Mouse (Mus musculus) liver (tissue): ENCODE measurements around the gene Mars2.
A peak's percentile ranks its signal among the peaks of the same experiment; 100 is the strongest.

Experiments used
- DNase-seq: peaks from one replicate; pipeline ENCODE4 v3.0.0-alpha.2; 2020; ENCODE audit warnings: mixed read lengths

The Mars2 gene

GRCm38 (mm10) chr1:55223026-55223425 is 14.0 kb upstream of the Mars2 start:
- no peak for DNase-seq

GRCm38 (mm10) chr1:55224111-55224510 is 12.9 kb upstream of the Mars2 start:
- no peak for DNase-seq

- no peak for DNase-seq
Measured at GRCm38 (mm10) chr1:55225398-55225797, 11.6 kb upstream of the Mars2 start.

- DNase-seq, result no peak
Measured at GRCm38 (mm10) chr1:55226011-55226857, 10.7 kb upstream of the Mars2 start, which contains the start of gene Rftn2. Gene Rftn2, minus strand, starts transcription at chr1:55226782.

GRCm38 (mm10) chr1:55227376-55227775 is 9.6 kb upstream of the Mars2 start:
- DNase-seq, result no peak

- DNase-seq, result no peak
Measured at GRCm38 (mm10) chr1:55228256-55228884, 8.6 kb upstream of the Mars2 start.

- no peak for DNase-seq
Measured at GRCm38 (mm10) chr1:55234910-55235520, 2.0 kb upstream of the Mars2 start.

DNA sequence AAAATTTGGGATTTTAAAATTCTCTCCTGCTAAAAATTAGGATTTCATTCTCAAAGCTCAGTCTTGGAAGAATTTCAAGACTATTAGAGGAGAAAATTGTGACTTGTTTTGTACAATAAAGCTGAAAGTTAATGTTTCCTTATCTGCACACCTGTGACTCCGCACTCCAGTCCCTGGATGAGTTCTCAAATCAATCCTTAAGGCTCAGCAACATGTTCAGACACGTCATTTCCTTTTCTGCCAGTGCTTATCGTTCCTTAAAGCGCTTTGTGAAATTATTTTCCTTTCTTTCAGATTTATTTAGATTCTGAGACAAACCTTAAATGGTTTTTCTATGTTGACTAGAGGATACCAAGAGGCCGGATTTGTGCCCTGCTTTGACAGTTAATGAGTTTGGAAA is 490 bp upstream of the Mars2 start:
- no peak for DNase-seq

- DNase-seq, result peak; percentile 44
Measured at GRCm38 (mm10) chr1:55237643-55238161, 725 bp downstream of the Mars2 start.

GRCm38 (mm10) chr1:55238496-55238895 is 1.5 kb downstream of the Mars2 start:
- no peak for DNase-seq

DNA sequence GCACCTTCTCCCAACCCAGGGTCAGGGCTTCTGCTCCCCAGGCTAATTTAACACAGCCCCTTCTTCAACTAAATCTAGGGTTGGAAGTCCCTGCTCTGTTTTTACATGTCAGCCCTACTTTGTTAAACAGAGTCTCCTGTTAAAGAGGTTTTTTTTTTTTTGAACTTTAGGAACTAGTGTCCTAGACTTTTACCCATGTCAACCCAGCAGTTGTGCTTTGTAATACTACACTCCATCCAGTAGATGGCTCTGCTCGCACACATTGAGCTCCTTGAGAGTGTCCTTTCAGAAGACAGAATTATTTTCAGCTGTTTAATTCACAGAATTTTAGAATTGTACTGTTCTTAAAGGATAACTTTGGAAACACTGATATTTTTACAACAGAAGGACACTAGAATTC is 2.3 kb downstream of the Mars2 start:
- DNase-seq, result peak; percentile 54

DNA sequence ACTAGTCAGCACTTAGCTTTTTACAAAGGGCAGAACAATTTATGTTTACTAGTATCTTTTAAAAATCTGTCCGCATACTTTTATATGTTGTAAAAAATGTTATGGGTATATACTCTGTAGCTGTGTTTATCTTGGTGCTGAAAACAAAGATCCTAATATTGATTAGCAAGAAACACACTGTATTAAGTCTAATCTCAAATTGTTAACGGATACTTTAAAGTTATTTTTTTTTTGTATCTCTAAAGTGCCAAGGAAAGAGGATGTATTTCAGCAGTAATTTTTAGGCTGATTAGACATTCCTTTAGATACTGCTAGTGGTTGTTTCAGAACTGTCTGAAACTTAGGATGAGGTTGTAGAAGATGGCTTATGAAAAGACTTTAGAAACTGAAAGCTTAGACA is 9.4 kb downstream of the Mars2 start:
- no peak for DNase-seq

GRCm38 (mm10) chr1:55264385-55264784 is 27.4 kb downstream of the Mars2 start:
- DNase-seq, result no peak

GRCm38 (mm10) chr1:55265447-55265846 is 28.5 kb downstream of the Mars2 start:
- no peak for DNase-seq

GRCm38 (mm10) chr1:55279081-55279480 is 42.1 kb downstream of the Mars2 start:
- no peak for DNase-seq
